Mouse (Mus musculus) forebrain, embryonic 16.5 days (tissue): Measurements from ENCODE around the gene Abhd17b. TPM values are rescaled to one million over a fixed set of nuclear protein-coding genes. Genes with fewer than 3 reads are reported as not detected.
"Not testable (repeated sequence)": the region's sequence is repeated elsewhere in the genome, so short reads cannot be mapped to it uniquely, and the experiment has no call there.

Source experiments
- ATAC-seq: fragments of 200-750 bp; cut with Nextera tagmentation; 2 replicates; pipeline ENCODE4 v1.8.0; 2017; ENCODE audit warnings: mild to moderate bottlenecking, moderate library complexity
- H3K27ac ChIP-seq: fragments of 300-500 bp; sonication (generic); 2 replicates; pipeline ENCODE4 v1.5.1; 2014; ENCODE audit warnings: low read length, control low read depth
- H3K27me3 ChIP-seq: fragments of 300-500 bp; sonication (generic); replicated peaks from 2 replicates; pipeline ENCODE4 v1.6.1; 2014; ENCODE audit warnings: low read length; ENCODE audit not compliant: control insufficient read depth, insufficient read depth
- H3K36me3 ChIP-seq: fragments of 300-500 bp; sonication (generic); 2 replicates; pipeline ENCODE4 v1.6.1; 2014; ENCODE audit not compliant: control insufficient read depth, insufficient read depth
- H3K4me1 ChIP-seq: fragments of 300-500 bp; sonication (generic); replicated peaks from 2 replicates; pipeline ENCODE4 v1.6.1; 2014; ENCODE audit warnings: low read length; ENCODE audit not compliant: control insufficient read depth, insufficient read depth
- H3K4me2 ChIP-seq: fragments of 300-500 bp; sonication (generic); 2 replicates; pipeline ENCODE4 v1.6.1; 2014; ENCODE audit warnings: mild to moderate bottlenecking, low read length, control low read depth
- H3K4me3 ChIP-seq: fragments of 300-500 bp; sonication (generic); replicated peaks from 2 replicates; pipeline ENCODE4 v1.5.1; 2014; ENCODE audit warnings: mild to moderate bottlenecking, low read length, control low read depth
- H3K9ac ChIP-seq: fragments of 300-500 bp; sonication (generic); replicated peaks from 2 replicates; pipeline ENCODE4 v1.6.1; 2014; ENCODE audit warnings: low read depth, low read length, control low read depth
- H3K9me3 ChIP-seq: fragments of 300-500 bp; sonication (generic); 2 replicates; pipeline ENCODE4 v1.6.1; 2016; ENCODE audit warnings: low read length; ENCODE audit not compliant: control insufficient read depth
- WGBS: fragments of 180-500 bp; shearing (Covaris S2); extraction: QIAGEN DNeasy Blood & Tissue Kit; methylation state at CpG from one replicate; pipeline ENCODE4 v1.1.7; 2014; 5-methylcytosine and 5-hydroxymethylcytosine counted together
- polyA plus RNA-seq: library from polyadenylated mRNA; unstranded; fragments of >200 nt; fragmentation: Nextera tagmentation; extraction: Ambion mirVana; gene quantifications from 2 replicates; pipeline ENCODE4 v1.2.1, GENCODE M21; 2015

The Abhd17b gene
- polyA plus RNA-seq, 1 experiment from 2014 or later, result 33.3 TPM

DNA sequence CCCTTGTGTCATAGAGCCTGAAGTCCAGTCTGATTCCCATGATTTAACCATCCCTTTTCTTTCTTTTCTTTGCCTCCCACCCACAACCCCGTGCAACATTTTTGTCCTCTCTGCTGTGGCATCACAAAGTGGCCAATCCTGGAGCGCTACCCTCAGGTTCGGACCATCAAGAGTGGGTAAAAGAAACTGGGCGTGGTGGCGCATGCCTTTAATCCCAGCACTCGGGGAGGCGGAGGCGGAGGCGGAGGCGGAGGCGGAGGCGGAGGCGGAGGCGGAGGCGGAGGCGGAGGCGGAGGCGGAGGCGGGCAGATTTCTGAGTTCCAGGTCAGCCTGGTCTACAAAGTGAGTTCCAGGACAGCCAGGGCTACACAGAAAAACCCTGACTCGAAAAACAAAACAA, 70.3 kb downstream of the Abhd17b start:
- 88% methylated on average over 20 of the region's 20 CpGs for WGBS
- H3K4me3 ChIP-seq, H3K4me1 ChIP-seq, H3K36me3 ChIP-seq, H3K9ac ChIP-seq, H3K9me3 ChIP-seq, H3K27me3 ChIP-seq, H3K4me2 ChIP-seq: not testable (repeated sequence)
- 0 out of 2 replicates have a peak, but pooled peaks have one; percentile 6 for ATAC-seq
- peak overlapping the region; percentile 65 for H3K27ac ChIP-seq

DNA sequence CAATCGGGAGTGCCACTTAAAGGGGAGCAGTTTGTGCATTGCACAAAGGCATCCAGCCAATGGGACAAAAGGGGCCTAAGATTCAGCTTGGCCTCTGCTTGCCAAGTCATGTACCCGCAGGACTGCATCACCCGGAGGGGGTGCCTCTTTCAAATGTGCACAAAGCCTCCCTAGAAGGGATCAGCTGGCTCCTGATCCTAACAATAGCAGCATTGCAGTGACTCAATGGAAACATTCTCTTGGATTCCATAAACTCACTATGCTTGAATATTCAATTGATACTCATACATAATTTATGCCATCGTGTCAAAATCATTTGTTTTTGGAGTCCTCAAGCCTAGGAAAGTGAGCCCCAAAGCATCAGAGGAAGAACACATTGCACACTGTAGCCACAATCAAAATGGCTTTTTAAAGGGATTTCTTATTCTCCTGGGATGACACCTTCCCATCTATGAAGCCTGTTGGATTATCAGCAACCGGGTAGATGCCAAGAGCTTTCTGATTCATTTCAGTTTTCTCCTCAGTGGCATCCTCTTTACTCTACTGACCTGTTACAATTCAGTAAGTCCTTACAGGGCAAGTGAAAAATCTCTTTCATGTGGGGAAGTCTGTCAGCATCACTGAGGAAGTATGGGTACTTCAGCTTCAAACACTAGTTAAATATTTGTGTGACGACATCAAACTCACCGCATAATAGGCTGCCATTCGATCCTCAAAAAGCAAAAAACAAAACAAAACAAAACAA, 71.1 kb downstream of the Abhd17b start:
- Histone ChIP-seq H3K36me3 (no peaks in the 10 kb centered on the region), H3K9ac (no peak overlapping the region), H3K4me1 (peaks cover 9% of the 10 kb centered on the region; the same call in 1 of the 2 replicates), H3K4me2 (no peak overlapping the region), H3K27ac (peak overlapping the region; percentile 65), H3K27me3 (no peaks in the 10 kb centered on the region), H3K4me3 (no peak overlapping the region), H3K9me3 (0 out of 2 replicates have a peak, but pooled peaks cover 4% of the 10 kb centered on the region)
- 21% methylated on average over 8 of the region's 8 CpGs for WGBS
- ATAC-seq, result peak; percentile 98

DNA sequence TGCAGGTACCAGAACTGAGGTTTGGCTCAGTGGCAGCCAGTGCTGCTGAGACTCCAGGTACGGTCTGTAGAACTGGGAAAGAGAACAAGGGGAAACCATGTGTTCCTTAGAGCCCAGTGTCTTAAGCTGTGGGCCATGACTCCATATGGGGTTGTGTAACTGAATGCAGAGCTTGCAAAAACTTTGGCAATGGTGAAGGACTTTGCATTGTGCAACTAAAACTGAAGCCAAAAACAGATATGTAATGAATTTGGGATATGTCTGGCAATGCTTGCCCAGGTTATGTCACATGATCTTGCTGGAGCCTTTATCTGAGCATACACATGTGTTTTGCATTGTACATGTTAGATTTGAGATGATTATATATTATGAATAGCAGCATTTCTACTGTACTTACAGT, 72.2 kb downstream of the Abhd17b start:
- Histone ChIP-seq H3K4me2 (no peak overlapping the region), H3K27me3 (no peaks in the 10 kb centered on the region), H3K27ac (no peak overlapping the region), H3K36me3 (no peaks in the 10 kb centered on the region), H3K4me3 (no peak overlapping the region), H3K9ac (no peak overlapping the region), H3K4me1 (peaks cover 9% of the 10 kb centered on the region; the same call in 1 of the 2 replicates), H3K9me3 (0 out of 2 replicates have a peak, but pooled peaks cover 4% of the 10 kb centered on the region)
- no peak for ATAC-seq
- 73% methylated on average over 1 of the region's 1 CpGs for WGBS

DNA sequence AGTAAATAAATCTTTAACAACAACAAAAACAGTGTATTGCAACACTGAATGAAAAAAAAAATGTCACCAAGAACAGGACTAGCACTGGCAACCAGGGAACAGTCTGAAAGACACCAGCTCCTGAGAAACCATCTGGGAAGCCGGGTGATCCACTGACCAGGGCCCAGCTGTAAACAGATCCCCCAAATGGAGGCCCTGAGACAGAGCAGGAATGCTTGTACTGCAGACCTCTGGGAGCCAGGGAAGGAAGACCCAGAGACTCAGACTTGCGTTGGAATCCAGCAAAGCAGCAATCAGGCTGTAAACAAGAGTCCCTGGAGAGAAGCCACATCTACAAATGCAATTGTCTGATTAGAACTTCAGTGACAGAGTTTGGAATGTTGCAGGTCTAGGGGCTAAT, 74.1 kb downstream of the Abhd17b start:
- 51% methylated on average over 2 of the region's 2 CpGs for WGBS
- no peak for ATAC-seq
- no peaks in the 10 kb centered on the region for H3K36me3 ChIP-seq
- H3K4me2 ChIP-seq, result no peak overlapping the region
- peaks cover 9% of the 10 kb centered on the region; the same call in 1 of the 2 replicates for H3K4me1 ChIP-seq
- no peak overlapping the region for H3K4me3 ChIP-seq
- H3K27me3 ChIP-seq, result no peaks in the 10 kb centered on the region
- 0 out of 2 replicates have a peak, but pooled peaks cover 4% of the 10 kb centered on the region for H3K9me3 ChIP-seq
- no peak overlapping the region for H3K9ac ChIP-seq
- no peak overlapping the region for H3K27ac ChIP-seq

DNA sequence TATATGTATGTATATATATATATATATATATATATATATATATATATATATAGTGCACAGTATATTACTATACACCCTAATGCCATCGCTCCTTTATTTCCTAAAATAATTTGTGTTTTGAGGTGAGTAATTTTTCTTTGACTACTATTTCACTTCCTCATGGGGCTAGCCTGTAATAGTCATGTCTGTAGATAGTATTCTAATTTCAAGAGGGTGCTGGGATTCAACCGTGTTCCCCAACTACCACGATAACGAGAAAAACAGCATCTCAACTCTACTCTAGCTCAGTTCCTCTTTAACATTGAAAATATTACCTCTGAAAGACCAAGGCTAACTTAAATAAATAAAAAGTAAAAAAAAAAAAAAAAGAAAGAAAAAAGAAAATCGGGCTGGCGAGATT, 75.4 kb downstream of the Abhd17b start:
- no peak overlapping the region for H3K4me3 ChIP-seq
- H3K27ac ChIP-seq, result no peak overlapping the region
- no peak overlapping the region for H3K9ac ChIP-seq
- H3K27me3 ChIP-seq, result no peaks in the 10 kb centered on the region
- H3K4me1 ChIP-seq, result peaks cover 9% of the 10 kb centered on the region; the same call in 1 of the 2 replicates
- H3K9me3 ChIP-seq, result no peaks in the 10 kb centered on the region
- H3K4me2 ChIP-seq, result no peak overlapping the region
- no peaks in the 10 kb centered on the region for H3K36me3 ChIP-seq
- WGBS, result 91% methylated on average over 6 of the region's 6 CpGs
- no peak for ATAC-seq

- ATAC-seq, result no peak
- no peak overlapping the region for H3K4me3 ChIP-seq
- H3K4me2 ChIP-seq, result no peak overlapping the region
- no peaks in the 10 kb centered on the region for H3K27me3 ChIP-seq
- H3K36me3 ChIP-seq, result no peaks in the 10 kb centered on the region
- H3K9me3 ChIP-seq, result no peaks in the 10 kb centered on the region
- no peak overlapping the region for H3K9ac ChIP-seq
- WGBS, result 93% methylated on average over 5 of the region's 5 CpGs
- no peaks in the 10 kb centered on the region for H3K4me1 ChIP-seq
- H3K27ac ChIP-seq, result no peak overlapping the region
These were observed 78.9 kb downstream of the Abhd17b start for GRCm38 (mm10) chr19:21731887-21732286.

DNA sequence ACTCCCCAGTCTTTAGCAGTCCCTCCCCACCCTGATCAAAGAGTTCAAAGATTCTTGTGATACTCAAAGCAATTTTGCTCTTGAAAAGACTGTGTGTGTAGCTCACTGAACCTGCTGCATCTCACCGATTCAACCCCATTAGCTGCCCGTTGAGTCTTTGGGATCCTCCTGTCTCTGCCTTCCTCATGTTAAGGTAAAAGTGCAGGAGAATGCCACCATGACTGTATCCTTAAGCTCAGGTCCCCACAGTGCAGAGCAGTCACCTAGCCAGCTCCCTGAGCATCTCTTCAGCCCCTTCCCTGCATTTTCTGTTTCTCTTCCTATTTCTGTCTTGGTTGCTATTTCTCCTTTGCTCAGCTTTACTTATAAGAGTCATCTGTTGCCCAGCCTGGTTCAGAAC, 80.2 kb downstream of the Abhd17b start:
- H3K4me3 ChIP-seq, result no peak overlapping the region

DNA sequence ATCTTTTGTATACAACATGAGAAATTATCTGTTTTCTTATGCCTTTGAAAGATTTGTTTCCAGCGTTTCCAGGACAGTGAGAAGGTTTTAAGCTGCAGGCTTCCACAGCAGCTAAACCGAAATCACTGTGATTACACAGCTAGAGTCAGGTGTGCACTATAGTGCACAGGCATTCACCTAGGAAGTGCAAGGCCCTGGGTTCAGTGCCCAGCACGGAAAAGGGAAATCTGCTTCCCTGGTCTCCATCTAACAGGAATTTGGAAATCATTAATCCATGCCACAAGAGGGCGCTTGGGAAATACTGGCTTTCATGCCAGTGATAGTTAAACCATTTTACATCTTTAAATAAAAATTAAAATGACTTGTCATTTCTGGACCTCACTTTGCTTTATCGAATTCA, 81.1 kb downstream of the Abhd17b start:
- no peak overlapping the region for H3K9ac ChIP-seq
- no peaks in the 10 kb centered on the region for H3K27me3 ChIP-seq
- no peaks in the 10 kb centered on the region for H3K9me3 ChIP-seq
- no peak overlapping the region for H3K27ac ChIP-seq
- ATAC-seq, result no peak
- 35% methylated on average over 5 of the region's 5 CpGs for WGBS
- H3K4me2 ChIP-seq, result no peak overlapping the region
- no peak overlapping the region for H3K4me3 ChIP-seq
- H3K36me3 ChIP-seq, result no peaks in the 10 kb centered on the region
- H3K4me1 ChIP-seq, result peaks cover 15% of the 10 kb centered on the region

More for the DNA sequence above, 80.2 kb downstream of the Abhd17b start:
- Histone ChIP-seq H3K4me1 (peaks cover 6% of the 10 kb centered on the region), H3K9me3 (no peaks in the 10 kb centered on the region), H3K27me3 (no peaks in the 10 kb centered on the region), H3K36me3 (no peaks in the 10 kb centered on the region), H3K4me2 (no peak overlapping the region), H3K9ac (no peak overlapping the region), H3K27ac (no peak overlapping the region)
- ATAC-seq, result no peak
- 93% methylated on average over 2 of the region's 2 CpGs for WGBS
